Mouse (Mus musculus): ENCODE data around the gene Sf3b2.

Sf3b2 gene

GRCm38 (mm10) chr19:5294972-5295735, at the start of gene Sf3b2:
Sf3b2 (minus strand) TSS chr19:5295455.
- peak; percentile 100 for DNase-seq (ENCODE audit: low spot score)

GRCm38 (mm10) chr19:5341360-5341759, 46.1 kb upstream of the Sf3b2 start:
- no peak for DNase-seq (ENCODE audit: low spot score)

GRCm38 (mm10) chr19:5337975-5338374, 42.7 kb upstream of the Sf3b2 start:
- peak; percentile 76 for DNase-seq (ENCODE audit: low spot score)

GRCm38 (mm10) chr19:5335441-5335840, 40.2 kb upstream of the Sf3b2 start, which contains the start of gene Catsper1:
Catsper1 (plus strand) TSS chr19:5335741.
- no peak for DNase-seq (ENCODE audit: low spot score)

GRCm38 (mm10) chr19:5334741-5335140, 39.5 kb upstream of the Sf3b2 start:
- DNase-seq (ENCODE audit: low spot score), result no peak

GRCm38 (mm10) chr19:5327970-5328369, 32.7 kb upstream of the Sf3b2 start:
- DNase-seq (ENCODE audit: low spot score), result no peak

- no peak for DNase-seq (ENCODE audit: low spot score)
These were observed 28.5 kb upstream of the Sf3b2 start for GRCm38 (mm10) chr19:5323801-5324200.

GRCm38 (mm10) chr19:5313189-5313588, 17.9 kb upstream of the Sf3b2 start:
- no peak for DNase-seq (ENCODE audit: low spot score)

GRCm38 (mm10) chr19:5309025-5309424, 13.8 kb upstream of the Sf3b2 start:
- DNase-seq (ENCODE audit: low spot score), result no peak

GRCm38 (mm10) chr19:5306968-5307734, 11.9 kb upstream of the Sf3b2 start:
- DNase-seq (ENCODE audit: low spot score), result no peak

GRCm38 (mm10) chr19:5306279-5306678, 11.0 kb upstream of the Sf3b2 start:
- no peak for DNase-seq (ENCODE audit: low spot score)

- DNase-seq (ENCODE audit: low spot score), result peak; percentile 51
These were observed 7.2 kb upstream of the Sf3b2 start for GRCm38 (mm10) chr19:5302455-5302854.

- no peak for DNase-seq (ENCODE audit: low spot score)
These were observed 5.3 kb upstream of the Sf3b2 start for GRCm38 (mm10) chr19:5300588-5300987.

- DNase-seq (ENCODE audit: low spot score), result no peak
These were observed 2.9 kb upstream of the Sf3b2 start, which contains the start of gene Gal3st3 for GRCm38 (mm10) chr19:5297903-5298800. Gal3st3 (plus strand) TSS chr19:5298331.

- no peak for DNase-seq (ENCODE audit: low spot score)
These were observed 1.4 kb upstream of the Sf3b2 start for GRCm38 (mm10) chr19:5296630-5297029.

- DNase-seq (ENCODE audit: low spot score), result no peak
These were observed 451 bp upstream of the Sf3b2 start for GRCm38 (mm10) chr19:5295736-5296075.

- DNase-seq (ENCODE audit: low spot score), result peak; percentile 56
These were observed 16.9 kb downstream of the Sf3b2 start for GRCm38 (mm10) chr19:5278381-5278780.

- no peak for DNase-seq (ENCODE audit: low spot score)
These were observed 18.1 kb downstream of the Sf3b2 start for GRCm38 (mm10) chr19:5277140-5277539.

- no peak for DNase-seq (ENCODE audit: low spot score)
These were observed 18.7 kb downstream of the Sf3b2 start for GRCm38 (mm10) chr19:5276531-5276930.

GRCm38 (mm10) chr19:5275736-5276135, 19.5 kb downstream of the Sf3b2 start:
- no peak for DNase-seq (ENCODE audit: low spot score)

GRCm38 (mm10) chr19:5274641-5275040, 20.6 kb downstream of the Sf3b2 start:
- DNase-seq (ENCODE audit: low spot score), result no peak

- no peak for DNase-seq (ENCODE audit: low spot score)
These were observed 21.3 kb downstream of the Sf3b2 start for GRCm38 (mm10) chr19:5273916-5274315.
